Mouse (Mus musculus): Measurements from ENCODE around the gene Rab3a. TPM values are rescaled to one million over a fixed set of nuclear protein-coding genes. Genes with fewer than 3 reads are reported as not detected.

Rab3a gene
- 2.7 and 3.5 TPM in 2 replicates for polyA plus RNA-seq (2015; fragmentation: Nextera tagmentation; extraction: Ambion mirVana)

DNA sequence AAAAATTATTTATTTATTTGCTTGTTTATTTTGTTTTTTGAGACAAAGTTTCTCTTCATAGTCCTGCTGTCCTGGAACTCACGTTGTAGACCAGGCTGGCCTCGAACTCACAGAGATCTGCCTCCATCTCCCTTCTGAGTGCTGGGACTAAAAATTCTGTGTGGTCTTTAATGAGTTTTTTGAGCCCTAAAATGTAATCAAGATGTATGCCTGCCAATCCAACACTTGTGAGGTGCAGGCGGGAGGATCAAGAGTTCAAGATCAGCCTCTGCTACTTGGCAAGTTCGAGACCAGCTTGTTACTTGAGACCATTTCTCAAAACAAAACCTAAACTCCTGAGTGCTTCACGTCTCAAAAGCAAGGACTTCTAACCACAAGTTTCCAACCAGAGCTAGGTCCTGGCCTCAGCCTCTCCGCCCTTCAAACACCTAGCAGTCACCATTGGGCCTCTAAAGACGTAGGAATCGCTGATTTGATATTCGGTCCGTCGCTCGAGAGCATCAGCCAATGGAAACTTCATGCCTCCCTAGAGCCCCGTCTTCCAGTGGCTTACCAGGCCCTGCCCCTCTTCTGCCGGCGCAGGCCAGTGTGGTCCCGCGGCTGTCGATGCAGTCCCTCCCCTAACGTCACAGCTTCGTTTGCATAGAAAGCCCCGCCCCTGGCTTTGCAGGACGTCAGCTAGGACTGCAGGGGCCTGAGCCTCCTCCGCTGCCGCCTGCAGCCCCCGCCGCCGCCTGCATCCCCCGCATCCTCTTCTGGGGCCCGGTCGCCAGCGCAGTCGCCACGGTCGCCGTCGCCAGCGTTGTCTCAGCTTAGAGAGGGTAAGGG lies at the start of gene Rab3a:
TSS of gene Rab3a (plus strand) at position 637 of the 828 bp plus-strand sequence.
- 6% methylated on average over 37 of the region's 37 CpGs for WGBS (ENCODE audit: insufficient replicate concordance)

GRCm38 (mm10) chr8:70708281-70708680 lies 46.2 kb upstream of the Rab3a start:
- no peaks in the 10 kb centered on the region for H3K9me3 ChIP-seq (replicated peaks)
- no peak overlapping the region for H3K27ac ChIP-seq (replicated peaks)
- H3K4me1 ChIP-seq (replicated peaks): no peaks in the 10 kb centered on the region
- ATAC-seq (ENCODE audit: insufficient read depth): no peak
- peaks cover 14% of the 10 kb centered on the region; the same call in 1 of the 2 replicates for H3K27me3 ChIP-seq
- WGBS (ENCODE audit: insufficient replicate concordance): 76% methylated on average over 14 of the region's 14 CpGs
- no peak overlapping the region for H3K9ac ChIP-seq
- H3K36me3 ChIP-seq (replicated peaks): no peaks in the 10 kb centered on the region
- H3K4me3 ChIP-seq (replicated peaks): no peak overlapping the region
- no peak overlapping the region for H3K4me2 ChIP-seq

More for the DNA sequence above, at the start of gene Rab3a:
- Histone ChIP-seq H3K4me1 (replicated peaks) (peaks cover 51% of the 10 kb centered on the region), H3K4me2 (peak within 1 kb of the TSS; percentile 90), H3K27ac (replicated peaks) (peak within 1 kb of the TSS; percentile 57), H3K9ac (peak within 1 kb of the TSS; percentile 59), H3K9me3 (replicated peaks) (no peaks in the 10 kb centered on the region), H3K4me3 (replicated peaks) (peak within 1 kb of the TSS; percentile 66), H3K27me3 (peaks cover 7% of the 10 kb centered on the region), H3K36me3 (replicated peaks) (peaks cover 26% of the 10 kb centered on the region)
- peak; percentile 98 for ATAC-seq (ENCODE audit: insufficient read depth)

DNA sequence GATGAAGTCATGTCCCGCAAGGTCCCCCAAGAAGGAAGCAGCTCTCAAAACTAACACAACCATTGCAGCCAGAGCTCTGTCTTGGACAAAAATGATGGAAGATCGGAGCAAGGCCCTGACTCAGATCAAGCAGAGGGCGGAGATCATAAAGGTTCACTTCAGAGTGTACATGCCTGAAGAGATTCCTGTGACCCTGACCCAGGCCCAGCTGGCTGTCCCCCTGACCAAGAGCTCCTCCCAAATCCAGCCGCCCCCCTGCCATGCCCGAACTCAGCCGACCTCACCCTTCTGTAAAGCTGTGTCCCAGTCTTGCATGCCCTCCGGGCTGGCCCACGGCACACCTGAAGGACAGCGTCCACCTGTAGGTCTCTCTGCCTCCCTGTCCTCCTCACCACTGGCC lies 44.7 kb upstream of the Rab3a start:
- H3K9ac ChIP-seq: no peak overlapping the region
- H3K4me3 ChIP-seq (replicated peaks): no peak overlapping the region
- no peak for ATAC-seq (ENCODE audit: insufficient read depth)
- H3K4me1 ChIP-seq (replicated peaks): no peaks in the 10 kb centered on the region
- no peaks in the 10 kb centered on the region for H3K9me3 ChIP-seq (replicated peaks)
- no peaks in the 10 kb centered on the region for H3K36me3 ChIP-seq (replicated peaks)
- 74% methylated on average over 9 of the region's 9 CpGs for WGBS (ENCODE audit: insufficient replicate concordance)
- no peak overlapping the region for H3K27ac ChIP-seq (replicated peaks)
- peaks cover 16% of the 10 kb centered on the region; the same call in 1 of the 2 replicates for H3K27me3 ChIP-seq
- H3K4me2 ChIP-seq: no peak overlapping the region

DNA sequence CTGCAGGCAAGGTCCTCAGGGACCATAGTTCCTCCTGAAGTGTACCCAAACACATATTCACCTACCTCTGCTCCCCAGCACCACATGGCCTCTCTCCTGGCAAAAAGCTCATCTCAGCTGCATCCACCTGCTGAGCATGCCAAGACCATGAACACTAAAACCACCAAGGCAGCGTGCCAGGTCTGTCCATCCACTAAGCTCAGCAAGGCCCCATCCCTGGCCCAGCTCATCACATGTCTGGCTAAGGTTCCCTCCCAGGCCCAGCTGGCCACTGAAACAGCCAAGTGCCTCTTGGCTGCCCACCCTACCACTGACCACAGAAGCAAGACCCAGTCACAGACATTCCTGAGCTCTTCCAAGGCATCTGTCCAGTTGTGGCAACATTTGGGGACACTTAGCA lies 44.2 kb upstream of the Rab3a start:
- Histone ChIP-seq H3K27ac (replicated peaks) (no peak overlapping the region), H3K36me3 (replicated peaks) (no peaks in the 10 kb centered on the region), H3K27me3 (peaks cover 14% of the 10 kb centered on the region; the same call in 1 of the 2 replicates), H3K4me3 (replicated peaks) (no peak overlapping the region), H3K9ac (no peak overlapping the region), H3K4me2 (no peak overlapping the region), H3K9me3 (replicated peaks) (no peaks in the 10 kb centered on the region), H3K4me1 (replicated peaks) (no peaks in the 10 kb centered on the region)
- ATAC-seq (ENCODE audit: insufficient read depth): no peak
- 76% methylated on average over 1 of the region's 1 CpGs for WGBS (ENCODE audit: insufficient replicate concordance)

DNA sequence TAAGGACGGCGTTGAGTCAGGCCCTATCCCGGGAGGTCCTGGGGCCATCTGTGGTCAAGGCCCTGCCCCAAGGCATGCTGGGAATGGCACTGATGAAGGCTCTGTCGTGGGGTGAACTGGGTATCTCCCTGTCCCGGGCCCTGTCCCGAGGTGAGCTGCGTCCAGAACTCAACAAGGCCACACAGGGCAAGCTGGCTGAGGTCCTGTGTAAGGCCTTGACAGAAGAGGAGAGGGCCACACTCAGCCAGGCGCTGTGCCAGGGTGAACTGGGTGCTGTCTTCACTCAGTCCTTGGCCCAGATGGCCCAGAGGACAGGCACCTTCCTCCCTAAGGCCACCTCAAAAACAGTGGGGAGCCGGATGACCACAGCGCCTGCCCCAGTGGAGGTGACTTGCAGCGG lies 43.4 kb upstream of the Rab3a start:
- H3K36me3 ChIP-seq (replicated peaks): no peaks in the 10 kb centered on the region
- ATAC-seq (ENCODE audit: insufficient read depth): no peak
- H3K27me3 ChIP-seq: peaks cover 14% of the 10 kb centered on the region; the same call in 1 of the 2 replicates
- H3K4me1 ChIP-seq (replicated peaks): no peaks in the 10 kb centered on the region
- no peaks in the 10 kb centered on the region for H3K9me3 ChIP-seq (replicated peaks)
- WGBS (ENCODE audit: insufficient replicate concordance): 71% methylated on average over 11 of the region's 11 CpGs
- H3K4me2 ChIP-seq: no peak overlapping the region
- H3K4me3 ChIP-seq (replicated peaks): no peak overlapping the region
- no peak overlapping the region for H3K27ac ChIP-seq (replicated peaks)
- no peak overlapping the region for H3K9ac ChIP-seq

DNA sequence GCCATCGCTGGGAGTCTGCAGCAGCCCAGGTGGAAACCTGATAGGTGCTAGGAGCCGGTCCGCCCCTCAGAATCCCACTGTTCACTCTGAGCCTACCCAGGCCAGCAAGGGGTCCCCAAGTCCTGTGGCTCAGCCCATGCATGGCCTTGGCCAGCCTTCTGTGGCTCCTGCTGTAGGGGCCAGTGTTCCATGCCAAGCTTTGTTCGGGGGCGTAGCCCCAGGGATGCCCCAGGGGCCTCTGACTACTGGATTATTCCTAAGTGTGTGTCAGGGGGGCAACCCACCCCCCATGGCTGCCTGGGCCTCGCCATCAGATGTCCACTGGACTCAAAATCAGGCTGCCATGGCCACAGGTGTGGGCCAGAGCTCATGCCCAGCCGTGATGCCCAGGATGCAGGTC lies 40.5 kb upstream of the Rab3a start:
- H3K9ac ChIP-seq: no peak overlapping the region
- H3K4me1 ChIP-seq (replicated peaks): no peaks in the 10 kb centered on the region
- no peak for ATAC-seq (ENCODE audit: insufficient read depth)
- H3K36me3 ChIP-seq (replicated peaks): no peaks in the 10 kb centered on the region
- peaks cover 33% of the 10 kb centered on the region for H3K27me3 ChIP-seq
- no peaks in the 10 kb centered on the region for H3K9me3 ChIP-seq (replicated peaks)
- no peak overlapping the region for H3K4me2 ChIP-seq
- no peak overlapping the region for H3K27ac ChIP-seq (replicated peaks)
- no peak overlapping the region for H3K4me3 ChIP-seq (replicated peaks)
- 62% methylated on average over 7 of the region's 7 CpGs for WGBS (ENCODE audit: insufficient replicate concordance)

- Histone ChIP-seq H3K27me3 (peaks cover 41% of the 10 kb centered on the region), H3K4me1 (replicated peaks) (peaks cover 5% of the 10 kb centered on the region; the same call in 1 of the 2 replicates), H3K4me2 (no peak overlapping the region), H3K9me3 (replicated peaks) (no peaks in the 10 kb centered on the region), H3K4me3 (replicated peaks) (no peak overlapping the region), H3K27ac (replicated peaks) (no peak overlapping the region), H3K9ac (no peak overlapping the region), H3K36me3 (replicated peaks) (no peaks in the 10 kb centered on the region)
- 35% methylated on average over 2 of the region's 2 CpGs for WGBS (ENCODE audit: insufficient replicate concordance)
- no peak for ATAC-seq (ENCODE audit: insufficient read depth)
These were observed 39.4 kb upstream of the Rab3a start for GRCm38 (mm10) chr8:70715086-70715485.

- ATAC-seq (ENCODE audit: insufficient read depth): no peak
- WGBS (ENCODE audit: insufficient replicate concordance): 72% methylated on average over 40 of the region's 40 CpGs
- H3K9me3 ChIP-seq (replicated peaks): no peaks in the 10 kb centered on the region
- no peaks in the 10 kb centered on the region for H3K36me3 ChIP-seq (replicated peaks)
- peaks cover 8% of the 10 kb centered on the region; the same call in 1 of the 2 replicates for H3K4me1 ChIP-seq (replicated peaks)
- H3K4me2 ChIP-seq: no peak overlapping the region
- H3K4me3 ChIP-seq (replicated peaks): no peak overlapping the region
- no peak overlapping the region for H3K27ac ChIP-seq (replicated peaks)
- H3K27me3 ChIP-seq: peaks cover 43% of the 10 kb centered on the region
- no peak overlapping the region for H3K9ac ChIP-seq
These were observed 37.7 kb upstream of the Rab3a start for GRCm38 (mm10) chr8:70716521-70717400.

DNA sequence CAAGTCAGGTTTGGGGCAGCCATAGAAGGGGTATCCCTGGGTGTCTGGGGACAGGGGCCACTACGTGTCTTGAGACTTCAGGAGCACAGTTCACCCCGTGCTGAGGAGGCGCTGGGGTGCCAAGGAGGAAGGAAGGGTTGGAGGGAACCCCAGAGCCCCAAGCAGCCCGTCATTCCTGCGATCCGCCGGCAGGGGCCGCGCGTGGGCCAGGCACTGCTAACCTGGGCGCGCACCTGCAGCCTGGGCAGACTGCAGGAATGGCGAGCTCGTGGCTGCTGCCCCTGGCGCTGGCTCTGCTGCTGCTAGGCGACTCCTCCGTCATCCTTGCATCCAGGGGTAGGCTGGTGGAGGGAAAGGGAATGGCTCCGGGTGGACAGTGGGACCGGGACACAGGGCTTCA lies 36.2 kb upstream of the Rab3a start, which contains the start of gene Gm3336:
TSS of gene Gm3336 (plus strand) at position 247 of the 400 bp plus-strand sequence.
- peaks cover 37% of the 10 kb centered on the region for H3K27me3 ChIP-seq
- H3K9ac ChIP-seq: no peak within 1 kb of the TSS
- 1% methylated on average over 19 of the region's 19 CpGs for WGBS (ENCODE audit: insufficient replicate concordance)
- no peak within 1 kb of the TSS for H3K27ac ChIP-seq (replicated peaks)
- ATAC-seq (ENCODE audit: insufficient read depth): 0 out of 2 replicates have a peak, but pooled peaks have one; percentile 14
- H3K4me3 ChIP-seq (replicated peaks): no peak within 1 kb of the TSS
- peaks cover 8% of the 10 kb centered on the region; the same call in 1 of the 2 replicates for H3K4me1 ChIP-seq (replicated peaks)
- H3K4me2 ChIP-seq: no peak within 1 kb of the TSS
- H3K36me3 ChIP-seq (replicated peaks): no peaks in the 10 kb centered on the region
- no peaks in the 10 kb centered on the region for H3K9me3 ChIP-seq (replicated peaks)

- no peak for ATAC-seq (ENCODE audit: insufficient read depth)
- H3K27ac ChIP-seq (replicated peaks): no peak overlapping the region
- 30% methylated on average over 9 of the region's 9 CpGs for WGBS (ENCODE audit: insufficient replicate concordance)
These were observed 34.6 kb upstream of the Rab3a start for GRCm38 (mm10) chr8:70719796-70720270.

DNA sequence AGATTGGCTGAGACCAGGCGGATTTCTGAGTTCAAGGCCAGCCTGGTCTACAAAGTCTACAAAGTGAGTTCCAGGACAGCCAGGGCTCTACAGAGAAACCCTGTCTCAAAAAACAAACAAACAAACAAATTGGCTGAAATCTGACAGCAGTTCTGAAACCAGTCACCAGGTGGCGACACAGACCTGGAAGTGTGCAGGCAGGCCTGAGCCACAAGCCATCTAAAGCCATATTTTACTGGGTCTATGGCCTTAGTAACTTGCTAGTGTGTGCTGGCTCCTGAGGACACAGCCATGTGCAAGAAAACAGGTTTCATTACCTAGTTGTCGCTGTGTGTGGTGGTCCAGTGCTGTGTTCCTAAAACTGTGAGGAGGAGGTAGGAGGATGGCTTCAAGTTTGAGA lies 33.7 kb upstream of the Rab3a start:
- H3K4me2 ChIP-seq: no peak overlapping the region
- no peaks in the 10 kb centered on the region for H3K36me3 ChIP-seq (replicated peaks)
- WGBS (ENCODE audit: insufficient replicate concordance): 4% methylated on average over 3 of the region's 3 CpGs
- H3K27me3 ChIP-seq: peaks cover 35% of the 10 kb centered on the region
- ATAC-seq (ENCODE audit: insufficient read depth): no peak
- H3K4me1 ChIP-seq (replicated peaks): peaks cover 12% of the 10 kb centered on the region; the same call in 1 of the 2 replicates
- no peak overlapping the region for H3K27ac ChIP-seq (replicated peaks)
- no peak overlapping the region for H3K9ac ChIP-seq
- no peaks in the 10 kb centered on the region for H3K9me3 ChIP-seq (replicated peaks)
- no peak overlapping the region for H3K4me3 ChIP-seq (replicated peaks)

More at GRCm38 (mm10) chr8:70719796-70720270, 34.6 kb upstream of the Rab3a start:
- peaks cover 33% of the 10 kb centered on the region for H3K27me3 ChIP-seq
- H3K36me3 ChIP-seq (replicated peaks): no peaks in the 10 kb centered on the region
- H3K9me3 ChIP-seq (replicated peaks): no peaks in the 10 kb centered on the region
- no peak overlapping the region for H3K4me2 ChIP-seq
- no peak overlapping the region for H3K9ac ChIP-seq
- no peak overlapping the region for H3K4me3 ChIP-seq (replicated peaks)
- peaks cover 12% of the 10 kb centered on the region; the same call in 1 of the 2 replicates for H3K4me1 ChIP-seq (replicated peaks)

All from liver, embryonic 15.5 days (tissue).